23 mouse cellular contexts compared by ENCODE assay signal in genomic region chr2:45258897-45259296, GRCm38 (mm10).
A peak's percentile ranks its signal among the peaks of the same experiment; 100 is the strongest.
DNase-seq lines count a peak whose midpoint lies in the region; ATAC-seq lines count a peak whose summit lies in the region.
"Had no signal": no experiment of that assay in that cellular context is flagged by ENCODE, and none has a peak within 500 bp of the region (broad histone marks: within the 10 kb centered on the region; RNA-seq: fewer than 3 reads in every experiment).

No protein-coding gene starts in this region.

- H3K36me3 ChIP-seq in embryonic facial prominence, embryonic 11.5 days (replicated peaks; ENCODE audit: control insufficient read depth, insufficient read depth, low read depth, low read length), result no peaks in the 10 kb centered on the region
- no peaks in the 10 kb centered on the region for H3K36me3 ChIP-seq in embryonic facial prominence, embryonic 10.5 days (replicated peaks)
- H3K36me3 ChIP-seq: heart, embryonic 13.5 days; hindbrain, embryonic 12.5 days; hindbrain, embryonic 15.5 days had no signal

- no peaks in the 10 kb centered on the region for H3K4me1 ChIP-seq in embryonic facial prominence, embryonic 11.5 days (ENCODE audit: control insufficient read depth, insufficient read depth, low read length)
- peaks cover 7% of the 10 kb centered on the region for H3K4me1 ChIP-seq in embryonic facial prominence, embryonic 10.5 days
- H3K4me1 ChIP-seq: heart, embryonic 13.5 days; hindbrain, embryonic 12.5 days; hindbrain, embryonic 15.5 days had no signal

- peak; percentile 38 for DNase-seq in embryonic facial prominence, embryonic 11.5 days (ENCODE audit: low spot score)
- no peak for DNase-seq in embryonic facial prominence, embryonic 10.5 days (ENCODE audit: low spot score)
- peak; percentile 19 for DNase-seq in right cerebral cortex, adult 18-20 months
- DNase-seq in right cerebral cortex, postnatal 10 days (ENCODE audit: low spot score in 2 of 2), result no peak
- DNase-seq in brain, adult 2 months (ENCODE audit: low read depth, low spot score), result peak; percentile 62
- peak; percentile 40 for DNase-seq in telencephalon, adult 2 months (ENCODE audit: low read depth, low spot score)
- DNase-seq: adrenal gland, adult 2 months; adrenal gland, postnatal 14 days; B cell, adult 2 months; cerebellum, adult 11-12 months; cerebellum, adult 8-10 months; cerebellum, postnatal 10 days; cerebellum, postnatal 36 days; forebrain, postnatal 0 days; gastrocnemius, adult 2 months; gastrocnemius, postnatal 14 days had no signal

- no peak overlapping the region for H3K27ac ChIP-seq in embryonic facial prominence, embryonic 11.5 days (replicated peaks; ENCODE audit: low read depth, low read length)
- no peak overlapping the region for H3K27ac ChIP-seq in embryonic facial prominence, embryonic 10.5 days (replicated peaks)
- H3K27ac ChIP-seq: gastrocnemius, adult 2 months; heart, embryonic 13.5 days; hindbrain, embryonic 12.5 days; hindbrain, embryonic 15.5 days had no signal

- H3K9me3 ChIP-seq in embryonic facial prominence, embryonic 11.5 days (replicated peaks; ENCODE audit: control insufficient read depth, low read length), result no peaks in the 10 kb centered on the region
- no peaks in the 10 kb centered on the region for H3K9me3 ChIP-seq in embryonic facial prominence, embryonic 10.5 days
- H3K9me3 ChIP-seq: heart, embryonic 13.5 days; hindbrain, embryonic 12.5 days; hindbrain, embryonic 15.5 days had no signal

- no peaks in the 10 kb centered on the region for H3K27me3 ChIP-seq in embryonic facial prominence, embryonic 11.5 days (ENCODE audit: control insufficient read depth, insufficient read depth, low read length)
- H3K27me3 ChIP-seq in embryonic facial prominence, embryonic 10.5 days (replicated peaks; ENCODE audit: low read depth, poor library complexity, severe bottlenecking), result no peaks in the 10 kb centered on the region
- H3K27me3 ChIP-seq: heart, embryonic 13.5 days; hindbrain, embryonic 12.5 days; hindbrain, embryonic 15.5 days had no signal

- WGBS in embryonic facial prominence, embryonic 11.5 days, result 50% methylated on average over 3 of the region's 3 CpGs
- WGBS in embryonic facial prominence, embryonic 10.5 days, result 63% methylated on average over 3 of the region's 3 CpGs

- no peak overlapping the region for H3K4me3 ChIP-seq in embryonic facial prominence, embryonic 11.5 days (ENCODE audit: low read depth, low read length)
- no peak overlapping the region for H3K4me3 ChIP-seq in embryonic facial prominence, embryonic 10.5 days
- H3K4me3 ChIP-seq: gastrocnemius, adult 2 months; heart, embryonic 13.5 days; hindbrain, embryonic 12.5 days; hindbrain, embryonic 15.5 days had no signal

- H3K9ac ChIP-seq in embryonic facial prominence, embryonic 11.5 days (replicated peaks; ENCODE audit: low read length), result no peak overlapping the region
- H3K9ac ChIP-seq: forebrain, postnatal 0 days; heart, embryonic 13.5 days; hindbrain, embryonic 12.5 days; hindbrain, embryonic 15.5 days had no signal

- ATAC-seq in embryonic facial prominence, embryonic 11.5 days (replicated peaks; ENCODE audit: insufficient number of reproducible peaks, low FRiP score, low TSS enrichment, low read depth), result no peak
- ATAC-seq in erythroid progenitor cell, adult 5-6 weeks (replicated peaks; ENCODE audit: low FRiP score, poor library complexity, severe bottlenecking), result no peak
- ATAC-seq: CD4-positive, CD25-positive, alpha-beta regulatory T cell, adult 4 months; forebrain, embryonic 14.5 days; forebrain, postnatal 0 days; intestine, postnatal 0 days had no signal

- no peak overlapping the region for H3K4me2 ChIP-seq in embryonic facial prominence, embryonic 11.5 days (ENCODE audit: low read depth, low read length)
- H3K4me2 ChIP-seq: heart, embryonic 13.5 days; hindbrain, embryonic 12.5 days; hindbrain, embryonic 15.5 days had no signal

Comparison
In these comparisons a context has a peak if more than half of its experiments do, and no peak if none do; other contexts are left out.
1. DNase-seq: peak in embryonic facial prominence, embryonic 11.5 days (single experiment), right cerebral cortex, adult 18-20 months (single experiment), brain, adult 2 months (single experiment) and telencephalon, adult 2 months (single experiment); none in embryonic facial prominence, embryonic 10.5 days (single experiment) and right cerebral cortex, postnatal 10 days (0 of 2).